Mouse (Mus musculus) ES-Bruce4 (cell line): Measurements from ENCODE around the gene Mgp.

Source experiments
- CTCF ChIP-seq: IDR thresholded peaks from one replicate; pipeline ENCODE4 v1.8.1; 2011; ENCODE audit warnings: low read depth, low read length
- POLR2A ChIP-seq: IDR thresholded peaks from one replicate; pipeline ENCODE4 v1.8.1; 2011; ENCODE audit warnings: low read length; ENCODE audit not compliant: insufficient read depth

DNA sequence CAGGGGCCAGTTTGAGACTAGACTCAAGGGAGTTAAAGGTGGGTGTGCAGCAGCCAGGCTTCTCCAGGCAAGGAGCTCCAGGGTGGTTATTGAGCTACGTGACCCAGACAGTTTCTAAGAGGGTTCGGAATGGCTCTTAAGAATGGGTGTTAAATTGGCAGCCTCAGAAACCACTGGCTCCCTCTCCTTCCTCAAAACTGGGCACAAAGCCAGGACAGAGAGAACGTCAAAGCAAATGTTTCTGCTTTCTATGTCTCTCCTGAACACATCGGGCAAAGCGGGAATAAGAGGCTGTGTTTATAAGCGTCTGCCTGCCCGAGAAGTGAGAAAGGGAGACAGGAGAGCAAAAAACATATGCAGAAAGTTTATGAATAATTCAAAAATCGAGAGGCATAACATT is 1.0 kb downstream of the Mgp start:
- TF ChIP-seq CTCF (no peak), POLR2A (no peak)
